Mouse (Mus musculus) bone marrow macrophage, adult 2 months (primary cell): Measurements from ENCODE around the gene Vil1.

Experiments used
- CTCF ChIP-seq: IDR thresholded peaks from 2 replicates; pipeline ENCODE4 v1.5.1; 2012; ENCODE audit warnings: low read depth, mild to moderate bottlenecking, low read length, moderate library complexity
- POLR2A ChIP-seq: IDR thresholded peaks from 2 replicates; pipeline ENCODE4 v1.6.1; 2012; ENCODE audit warnings: mild to moderate bottlenecking, low read depth, low read length, borderline replicate concordance

DNA sequence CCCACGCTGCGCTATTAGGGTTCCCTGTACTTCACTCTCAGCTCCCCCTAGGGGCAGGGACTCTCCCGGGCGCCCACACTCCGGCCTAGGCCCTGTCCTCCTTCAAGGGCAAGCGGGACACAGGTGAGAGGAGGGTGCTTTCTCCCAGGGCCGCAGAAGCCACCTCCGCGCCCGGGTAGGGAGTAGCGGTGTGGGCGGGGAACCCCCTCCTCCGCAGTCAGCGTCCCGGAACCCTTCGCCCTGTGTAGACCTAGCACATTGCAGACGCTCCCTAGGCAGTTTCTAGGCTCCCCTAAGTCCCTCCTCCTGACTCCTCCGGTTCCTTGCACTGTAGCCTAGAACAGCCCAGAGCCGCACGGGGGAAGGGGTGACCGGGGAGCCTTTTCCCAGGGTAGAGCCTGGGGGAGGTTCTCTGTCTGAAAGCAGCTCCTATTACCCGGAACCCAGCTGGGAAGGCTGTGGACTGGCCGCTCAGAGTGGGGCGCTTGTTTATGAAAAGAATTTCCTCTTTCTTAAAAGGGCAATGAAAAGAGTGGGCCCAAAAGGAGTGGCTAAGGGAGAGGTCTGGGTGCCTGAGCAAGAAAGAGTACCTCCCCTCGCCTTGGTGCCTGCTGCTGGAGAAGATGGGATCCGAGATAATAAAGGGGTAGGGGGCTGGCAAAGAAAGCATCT is 22.3 kb upstream of the Vil1 start:
- TF ChIP-seq POLR2A (no peak), CTCF (peak; percentile 42; the same call in 1 of the 2 replicates)
